Mouse (Mus musculus): ENCODE measurements at regions not wholly inside any gene's neighbourhood (a gene's known extent, or its start where the extent isn't known, plus 50 kb on each side); places are given as distances from the start of the nearest gene placed in this dataset.

- no peak overlapping the region for H3K9ac ChIP-seq (ENCODE audit: low read depth, low read length)
- no peaks in the 10 kb centered on the region for H3K36me3 ChIP-seq (ENCODE audit: control insufficient read depth, insufficient read depth, low read length)
- no peak overlapping the region for H3K27ac ChIP-seq (ENCODE audit: low read depth, low read length)
- H3K4me2 ChIP-seq (ENCODE audit: low read length) = no peak overlapping the region
- 100% methylated on average over 1 of the region's 1 CpGs for WGBS
- no peak overlapping the region for H3K4me3 ChIP-seq (ENCODE audit: low read length)
- no peaks in the 10 kb centered on the region for H3K27me3 ChIP-seq (replicated peaks; ENCODE audit: control insufficient read depth, insufficient read depth, low read length)
- no peaks in the 10 kb centered on the region for H3K9me3 ChIP-seq (ENCODE audit: control insufficient read depth, low read length)
- ATAC-seq = no peak
- no peaks in the 10 kb centered on the region for H3K4me1 ChIP-seq (ENCODE audit: control insufficient read depth, insufficient read depth, low read depth, low read length)
These were observed 133.0 kb upstream of the Plcb4 start for GRCm38 (mm10) chr2:135525779-135526178.

GRCm38 (mm10) chr2:135529619-135530018, 129.2 kb upstream of the Plcb4 start:
- no peak overlapping the region for H3K9ac ChIP-seq (ENCODE audit: low read depth, low read length)
- 0 out of 2 replicates have a peak, but pooled peaks cover 4% of the 10 kb centered on the region for H3K9me3 ChIP-seq (ENCODE audit: control insufficient read depth, low read length)
- no peaks in the 10 kb centered on the region for H3K4me1 ChIP-seq (ENCODE audit: control insufficient read depth, insufficient read depth, low read depth, low read length)
- no peak overlapping the region for H3K4me2 ChIP-seq (ENCODE audit: low read length)
- H3K36me3 ChIP-seq (ENCODE audit: control insufficient read depth, insufficient read depth, low read length) = no peaks in the 10 kb centered on the region
- H3K4me3 ChIP-seq (ENCODE audit: low read length) = no peak overlapping the region
- 75% methylated on average over 3 of the region's 3 CpGs for WGBS
- H3K27ac ChIP-seq (ENCODE audit: low read depth, low read length) = no peak overlapping the region
- no peaks in the 10 kb centered on the region for H3K27me3 ChIP-seq (replicated peaks; ENCODE audit: control insufficient read depth, insufficient read depth, low read length)
- no peak for ATAC-seq

- 0 out of 2 replicates have a peak, but pooled peaks cover 4% of the 10 kb centered on the region for H3K9me3 ChIP-seq (ENCODE audit: control insufficient read depth, low read length)
- whole genome bisulfite sequencing = 76% methylated on average over 11 of the region's 11 CpGs
- no peaks in the 10 kb centered on the region for H3K27me3 ChIP-seq (replicated peaks; ENCODE audit: control insufficient read depth, insufficient read depth, low read length)
- H3K4me1 ChIP-seq (ENCODE audit: control insufficient read depth, insufficient read depth, low read depth, low read length) = no peaks in the 10 kb centered on the region; the same call in 1 of the 2 replicates
- H3K4me2 ChIP-seq (ENCODE audit: low read length) = no peak overlapping the region
- ATAC-seq = no peak
- no peak overlapping the region for H3K9ac ChIP-seq (ENCODE audit: low read depth, low read length)
- no peak overlapping the region for H3K4me3 ChIP-seq (ENCODE audit: low read length)
- no peak overlapping the region for H3K27ac ChIP-seq (ENCODE audit: low read depth, low read length)
- no peaks in the 10 kb centered on the region for H3K36me3 ChIP-seq (ENCODE audit: control insufficient read depth, insufficient read depth, low read length)
These were observed 122.4 kb upstream of the Plcb4 start for GRCm38 (mm10) chr2:135536303-135536871.

GRCm38 (mm10) chr2:135538022-135538421, 120.8 kb upstream of the Plcb4 start:
- ATAC-seq = peak; percentile 26; the same call in 1 of the 2 replicates

GRCm38 (mm10) chr2:135541058-135541457, 117.8 kb upstream of the Plcb4 start:
- Histone ChIP-seq H3K9ac (ENCODE audit: low read depth, low read length) (no peak overlapping the region), H3K9me3 (ENCODE audit: control insufficient read depth, low read length) (no peaks in the 10 kb centered on the region), H3K4me1 (ENCODE audit: control insufficient read depth, insufficient read depth, low read depth, low read length) (no peaks in the 10 kb centered on the region; the same call in 1 of the 2 replicates), H3K27ac (ENCODE audit: low read depth, low read length) (no peak overlapping the region), H3K4me2 (ENCODE audit: low read length) (no peak overlapping the region), H3K4me3 (ENCODE audit: low read length) (no peak overlapping the region), H3K36me3 (ENCODE audit: control insufficient read depth, insufficient read depth, low read length) (no peaks in the 10 kb centered on the region), H3K27me3 (replicated peaks; ENCODE audit: control insufficient read depth, insufficient read depth, low read length) (no peaks in the 10 kb centered on the region)
- peak; percentile 94 for ATAC-seq
- 36% methylated on average over 2 of the region's 2 CpGs for WGBS

More at GRCm38 (mm10) chr2:135538022-135538421, 120.8 kb upstream of the Plcb4 start:
- 59% methylated on average over 2 of the region's 2 CpGs for WGBS
- no peak overlapping the region for H3K9ac ChIP-seq (ENCODE audit: low read depth, low read length)
- no peak overlapping the region for H3K27ac ChIP-seq (ENCODE audit: low read depth, low read length)
- H3K9me3 ChIP-seq (ENCODE audit: control insufficient read depth, low read length) = 0 out of 2 replicates have a peak, but pooled peaks cover 1% of the 10 kb centered on the region
- no peaks in the 10 kb centered on the region; the same call in 1 of the 2 replicates for H3K4me1 ChIP-seq (ENCODE audit: control insufficient read depth, insufficient read depth, low read depth, low read length)
- H3K27me3 ChIP-seq (replicated peaks; ENCODE audit: control insufficient read depth, insufficient read depth, low read length) = no peaks in the 10 kb centered on the region
- no peak overlapping the region for H3K4me3 ChIP-seq (ENCODE audit: low read length)
- no peak overlapping the region for H3K4me2 ChIP-seq (ENCODE audit: low read length)
- no peaks in the 10 kb centered on the region for H3K36me3 ChIP-seq (ENCODE audit: control insufficient read depth, insufficient read depth, low read length)

GRCm38 (mm10) chr2:135541930-135542329, 116.9 kb upstream of the Plcb4 start:
- Histone ChIP-seq H3K4me1 (ENCODE audit: control insufficient read depth, insufficient read depth, low read depth, low read length) (no peaks in the 10 kb centered on the region; the same call in 1 of the 2 replicates), H3K4me3 (ENCODE audit: low read length) (no peak overlapping the region), H3K4me2 (ENCODE audit: low read length) (no peak overlapping the region), H3K36me3 (ENCODE audit: control insufficient read depth, insufficient read depth, low read length) (no peaks in the 10 kb centered on the region), H3K27me3 (replicated peaks; ENCODE audit: control insufficient read depth, insufficient read depth, low read length) (no peaks in the 10 kb centered on the region), H3K27ac (ENCODE audit: low read depth, low read length) (no peak overlapping the region), H3K9ac (ENCODE audit: low read depth, low read length) (no peak overlapping the region), H3K9me3 (ENCODE audit: control insufficient read depth, low read length) (no peaks in the 10 kb centered on the region)
- ATAC-seq = no peak

GRCm38 (mm10) chr2:135544882-135545281, 113.9 kb upstream of the Plcb4 start:
- Histone ChIP-seq H3K36me3 (ENCODE audit: control insufficient read depth, insufficient read depth, low read length) (no peaks in the 10 kb centered on the region), H3K4me2 (ENCODE audit: low read length) (no peak overlapping the region), H3K4me1 (ENCODE audit: control insufficient read depth, insufficient read depth, low read depth, low read length) (no peaks in the 10 kb centered on the region; the same call in 1 of the 2 replicates), H3K27ac (ENCODE audit: low read depth, low read length) (no peak overlapping the region), H3K9me3 (ENCODE audit: control insufficient read depth, low read length) (no peaks in the 10 kb centered on the region), H3K27me3 (replicated peaks; ENCODE audit: control insufficient read depth, insufficient read depth, low read length) (no peaks in the 10 kb centered on the region), H3K9ac (ENCODE audit: low read depth, low read length) (no peak overlapping the region), H3K4me3 (ENCODE audit: low read length) (no peak overlapping the region)
- ATAC-seq = no peak

GRCm38 (mm10) chr2:135547966-135548365, 110.8 kb upstream of the Plcb4 start:
- ATAC-seq = no peak
- H3K4me2 ChIP-seq (ENCODE audit: low read length) = no peak overlapping the region
- WGBS = 89% methylated on average over 3 of the region's 3 CpGs
- no peak overlapping the region for H3K4me3 ChIP-seq (ENCODE audit: low read length)
- H3K36me3 ChIP-seq (ENCODE audit: control insufficient read depth, insufficient read depth, low read length) = no peaks in the 10 kb centered on the region
- no peaks in the 10 kb centered on the region for H3K4me1 ChIP-seq (ENCODE audit: control insufficient read depth, insufficient read depth, low read depth, low read length)
- no peak overlapping the region for H3K27ac ChIP-seq (ENCODE audit: low read depth, low read length)
- no peaks in the 10 kb centered on the region for H3K27me3 ChIP-seq (replicated peaks; ENCODE audit: control insufficient read depth, insufficient read depth, low read length)
- H3K9ac ChIP-seq (ENCODE audit: low read depth, low read length) = no peak overlapping the region
- H3K9me3 ChIP-seq (ENCODE audit: control insufficient read depth, low read length) = no peaks in the 10 kb centered on the region

- Histone ChIP-seq H3K4me1 (ENCODE audit: control insufficient read depth, insufficient read depth, low read depth, low read length) (no peaks in the 10 kb centered on the region), H3K9ac (ENCODE audit: low read depth, low read length) (no peak overlapping the region), H3K27me3 (replicated peaks; ENCODE audit: control insufficient read depth, insufficient read depth, low read length) (no peaks in the 10 kb centered on the region), H3K9me3 (ENCODE audit: control insufficient read depth, low read length) (no peaks in the 10 kb centered on the region), H3K4me3 (ENCODE audit: low read length) (no peak overlapping the region), H3K27ac (ENCODE audit: low read depth, low read length) (no peak overlapping the region), H3K36me3 (ENCODE audit: control insufficient read depth, insufficient read depth, low read length) (no peaks in the 10 kb centered on the region), H3K4me2 (ENCODE audit: low read length) (no peak overlapping the region)
- no peak for ATAC-seq
- 57% methylated on average over 3 of the region's 3 CpGs for WGBS
These were observed 105.8 kb upstream of the Plcb4 start for GRCm38 (mm10) chr2:135553031-135553430.

Data from hindbrain, embryonic 16.5 days (tissue).